Mouse (Mus musculus): ENCODE results near the gene Rhox4a2.
"Not testable (repeated sequence)": the region's sequence is repeated elsewhere in the genome, so short reads cannot be mapped to it uniquely, and the experiment has no call there.

Gene Rhox4a2

GRCm38 (mm10) chrX:37390548-37390947 is at the start of gene Rhox4a2:
Rhox4a2 (plus strand) TSS chrX:37390848.
- DNase-seq (ENCODE audit: low spot score): not testable (repeated sequence)

GRCm38 (mm10) chrX:37379728-37380127 is 10.9 kb upstream of the Rhox4a2 start, which contains the start of gene Rhox3a2:
Rhox3a2 (plus strand) TSS chrX:37380028.
- DNase-seq (ENCODE audit: low spot score): not testable (repeated sequence)

- DNase-seq (ENCODE audit: low spot score): not testable (repeated sequence)
Observed at GRCm38 (mm10) chrX:37411767-37412166, 21.1 kb downstream of the Rhox4a2 start, which contains the start of gene Rhox2b. Rhox2b (plus strand) TSS chrX:37412067.

GRCm38 (mm10) chrX:37432194-37432593 is 41.5 kb downstream of the Rhox4a2 start, which contains the start of gene Rhox4b:
Rhox4b (plus strand) TSS chrX:37432494.
- not testable (repeated sequence) for DNase-seq (ENCODE audit: low spot score)
